Mouse (Mus musculus) hindbrain, postnatal 0 days (tissue): ENCODE results near the gene Bsn. TPM values are rescaled to one million over a fixed set of nuclear protein-coding genes. Genes with fewer than 3 reads are reported as not detected.

Experiments used
- ATAC-seq: fragments of 200-750 bp; cut with Nextera tagmentation; 2 replicates; pipeline ENCODE4 v1.8.0; 2017; ENCODE audit warnings: mild to moderate bottlenecking, moderate TSS enrichment, moderate library complexity
- DNase-seq: peaks from one replicate; pipeline ENCODE4 v3.0.0-alpha.2; 2015; ENCODE audit warnings: low spot score
- H3K27ac ChIP-seq: fragments of 300-500 bp; sonication (generic); 2 replicates; pipeline ENCODE4 v1.5.1; 2014; ENCODE audit warnings: mild to moderate bottlenecking
- H3K27me3 ChIP-seq: fragments of 300-500 bp; sonication (generic); 2 replicates; pipeline ENCODE4 v1.6.1; 2014; ENCODE audit warnings: low read length, mixed read lengths; ENCODE audit not compliant: insufficient read depth
- H3K36me3 ChIP-seq: fragments of 300-500 bp; sonication (generic); 2 replicates; pipeline ENCODE4 v1.6.1; 2014; ENCODE audit warnings: low read length, mixed read lengths; ENCODE audit not compliant: insufficient read depth
- H3K4me1 ChIP-seq: fragments of 300-500 bp; sonication (generic); 2 replicates; pipeline ENCODE4 v1.6.1; 2014; ENCODE audit warnings: antibody characterized with exemption, low read length, mixed read lengths; ENCODE audit not compliant: insufficient read depth
- H3K4me2 ChIP-seq: fragments of 300-500 bp; sonication (generic); 2 replicates; pipeline ENCODE4 v1.6.1; 2014; ENCODE audit warnings: low read depth, mild to moderate bottlenecking, low read length, moderate library complexity, mixed read lengths
- H3K4me3 ChIP-seq: fragments of 300-500 bp; sonication (generic); 2 replicates; pipeline ENCODE4 v1.5.1; 2014; ENCODE audit warnings: low read length
- H3K9ac ChIP-seq: fragments of 300-500 bp; sonication (generic); replicated peaks from 2 replicates; pipeline ENCODE4 v1.6.1; 2014; ENCODE audit warnings: mild to moderate bottlenecking, low read length, moderate library complexity, mixed read lengths
- H3K9me3 ChIP-seq: fragments of 300-500 bp; sonication (generic); 2 replicates; pipeline ENCODE4 v1.6.1; 2016; ENCODE audit warnings: low read length, mixed read lengths
- CTCF ChIP-seq: IDR thresholded peaks from 2 replicates; pipeline ENCODE4 v1.5.1; 2016; ENCODE audit warnings: antibody characterized with exemption, control low read depth, low read depth
- WGBS: fragments of 180-500 bp; shearing (Covaris S2); extraction: QIAGEN DNeasy Blood & Tissue Kit; methylation state at CpG from one replicate; pipeline ENCODE4 v1.1.7; 2014; 5-methylcytosine and 5-hydroxymethylcytosine counted together
- polyA plus RNA-seq: library from polyadenylated mRNA; unstranded; fragments of >200 nt; fragmentation: Nextera tagmentation; extraction: Ambion mirVana; gene quantifications from 2 replicates; pipeline ENCODE4 v1.2.1, GENCODE M21; 2015
- total RNA-seq: library from RNA; depleted of rRNA; stranded (reverse); fragments of >200 nt; gene quantifications from 2 replicates; pipeline ENCODE4 v1.2.3, GENCODE M21; 2014

Bsn gene
- total and polyA plus RNA-seq, 2 experiments from 2014 or later = 7.4 to 53.9 TPM

DNA sequence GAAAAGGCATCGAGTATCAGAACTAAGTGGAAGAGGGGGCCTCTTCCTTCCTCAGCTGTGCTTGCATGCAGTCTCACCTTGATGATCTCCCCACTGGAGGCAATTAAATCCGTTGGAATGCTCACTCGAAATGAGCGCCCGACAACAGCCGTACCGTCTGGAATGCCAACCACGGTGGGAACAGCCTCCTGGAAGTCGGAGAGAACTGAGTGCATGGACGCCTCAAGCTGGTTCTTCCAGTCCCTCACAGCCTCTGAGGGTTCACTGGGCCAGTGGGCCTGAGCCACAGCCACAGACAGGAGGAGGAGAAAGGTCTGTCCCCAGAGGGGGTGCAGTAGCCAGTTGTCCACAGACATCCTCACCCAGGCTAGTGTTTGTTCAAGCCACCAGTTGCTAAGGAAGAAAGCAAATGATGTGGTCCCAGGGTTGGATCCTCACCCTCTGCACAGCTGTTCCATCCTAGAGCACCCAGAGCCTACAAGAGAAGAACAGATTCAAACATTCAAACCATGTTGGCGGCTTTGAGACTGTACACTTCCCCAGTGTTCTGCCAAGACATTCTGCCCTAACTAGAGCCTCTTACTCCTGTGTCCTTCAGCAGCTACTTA is 27.9 kb upstream of the Bsn start:
- ATAC-seq = no peak
- no peak overlapping the region for H3K9ac ChIP-seq
- DNase-seq = no peak
- no peak for TF ChIP-seq CTCF
- H3K4me1 ChIP-seq = peaks cover 1% of the 10 kb centered on the region; the same call in 1 of the 2 replicates
- no peak overlapping the region for H3K4me3 ChIP-seq
- no peaks in the 10 kb centered on the region; the same call in 1 of the 2 replicates for H3K36me3 ChIP-seq
- no peak overlapping the region for H3K4me2 ChIP-seq
- no peaks in the 10 kb centered on the region for H3K9me3 ChIP-seq
- WGBS = 66% methylated on average over 11 of the region's 11 CpGs
- H3K27ac ChIP-seq = no peak overlapping the region
- no peaks in the 10 kb centered on the region for H3K27me3 ChIP-seq

DNA sequence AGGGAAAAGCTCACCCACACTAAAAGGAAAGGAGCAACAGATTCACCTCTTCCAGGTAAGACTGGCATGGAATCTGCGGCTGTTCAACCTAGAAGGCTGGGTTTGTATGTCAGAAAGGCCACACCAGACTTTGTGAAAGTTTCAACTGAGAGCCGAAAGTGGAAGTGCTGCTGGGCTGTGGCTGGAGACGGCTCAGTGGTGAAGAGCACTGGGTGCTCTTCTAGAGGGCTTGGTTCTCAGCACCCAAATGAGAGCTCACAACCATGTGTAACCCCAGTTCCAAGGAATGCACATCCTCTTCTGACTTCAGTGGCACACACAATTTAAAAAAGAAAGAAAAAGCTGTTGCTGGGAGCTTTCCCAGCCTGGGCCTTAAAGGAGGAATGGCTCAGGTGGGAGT is 27.2 kb upstream of the Bsn start:
- TF ChIP-seq CTCF = no peak
- no peak overlapping the region for H3K4me3 ChIP-seq
- no peak overlapping the region for H3K4me2 ChIP-seq
- DNase-seq (no peak), ATAC-seq (no peak)
- 96% methylated on average over 3 of the region's 3 CpGs for WGBS
- peaks cover 3% of the 10 kb centered on the region; the same call in 1 of the 2 replicates for H3K4me1 ChIP-seq
- no peaks in the 10 kb centered on the region for H3K9me3 ChIP-seq
- no peaks in the 10 kb centered on the region; the same call in 1 of the 2 replicates for H3K36me3 ChIP-seq
- H3K27me3 ChIP-seq = no peaks in the 10 kb centered on the region
- H3K9ac ChIP-seq = no peak overlapping the region
- H3K27ac ChIP-seq = no peak overlapping the region

DNA sequence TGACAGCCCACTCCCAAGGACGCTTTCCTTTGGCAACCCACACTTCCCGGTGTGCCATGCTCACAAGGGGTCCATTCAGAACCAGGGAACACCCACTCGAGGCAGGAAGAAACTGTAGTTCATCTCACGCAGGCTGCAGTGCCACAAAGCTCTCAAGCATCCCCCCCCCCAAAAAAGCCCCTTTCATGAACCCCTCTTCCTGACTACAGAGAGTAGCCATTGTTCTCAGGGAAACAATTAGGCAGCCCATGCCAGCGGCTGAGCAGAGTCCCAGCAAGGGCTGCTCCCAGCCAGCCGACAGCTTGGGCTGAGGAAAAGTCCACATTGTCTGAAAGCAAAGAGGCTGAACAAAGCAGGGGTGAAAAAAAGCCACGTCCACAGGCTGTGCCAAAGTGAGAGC is 22.9 kb upstream of the Bsn start:
- no peaks in the 10 kb centered on the region for H3K9me3 ChIP-seq
- H3K27ac ChIP-seq = peak overlapping the region; percentile 42
- H3K36me3 ChIP-seq = peaks cover 13% of the 10 kb centered on the region
- H3K9ac ChIP-seq = 0 out of 2 replicates have a peak overlapping the region, but pooled peaks have one; percentile 10
- H3K4me2 ChIP-seq = no peak overlapping the region
- H3K4me3 ChIP-seq = no peak overlapping the region
- DNase-seq (peak; percentile 56), ATAC-seq (peak; percentile 76; the same call in 1 of the 2 replicates)
- H3K4me1 ChIP-seq = peaks cover 3% of the 10 kb centered on the region; the same call in 1 of the 2 replicates
- WGBS = 10% methylated on average over 7 of the region's 7 CpGs
- no peak for TF ChIP-seq CTCF
- H3K27me3 ChIP-seq = no peaks in the 10 kb centered on the region

DNA sequence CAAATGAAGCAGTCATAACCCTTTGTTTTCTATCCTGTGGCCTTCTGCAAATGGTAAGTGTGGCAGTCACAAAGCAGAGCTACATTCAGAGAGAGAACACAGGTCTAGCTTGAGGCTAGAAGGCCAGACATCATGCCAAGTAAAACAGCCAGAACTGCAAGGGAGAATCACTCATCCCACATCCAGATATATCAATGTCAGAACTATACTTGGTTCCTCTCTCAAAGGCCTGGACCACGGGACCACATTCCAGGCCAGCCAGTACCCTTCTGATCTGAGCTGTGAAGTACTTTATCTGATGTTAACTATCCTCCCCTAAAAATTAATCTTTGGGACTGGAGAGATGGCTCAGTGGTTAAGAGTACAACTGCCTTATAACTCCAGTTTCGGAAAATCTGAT is 22.2 kb upstream of the Bsn start:
- 0 out of 2 replicates have a peak overlapping the region, but pooled peaks have one; percentile 2 for H3K27ac ChIP-seq
- DNase-seq = no peak
- 61% methylated on average over 2 of the region's 2 CpGs for WGBS
- H3K4me1 ChIP-seq = peaks cover 3% of the 10 kb centered on the region; the same call in 1 of the 2 replicates
- no peak overlapping the region for H3K4me3 ChIP-seq
- no peak for TF ChIP-seq CTCF
- ATAC-seq = no peak
- H3K36me3 ChIP-seq = peaks cover 20% of the 10 kb centered on the region
- no peaks in the 10 kb centered on the region for H3K27me3 ChIP-seq
- no peak overlapping the region for H3K9ac ChIP-seq
- H3K9me3 ChIP-seq = no peaks in the 10 kb centered on the region
- H3K4me2 ChIP-seq = no peak overlapping the region

DNA sequence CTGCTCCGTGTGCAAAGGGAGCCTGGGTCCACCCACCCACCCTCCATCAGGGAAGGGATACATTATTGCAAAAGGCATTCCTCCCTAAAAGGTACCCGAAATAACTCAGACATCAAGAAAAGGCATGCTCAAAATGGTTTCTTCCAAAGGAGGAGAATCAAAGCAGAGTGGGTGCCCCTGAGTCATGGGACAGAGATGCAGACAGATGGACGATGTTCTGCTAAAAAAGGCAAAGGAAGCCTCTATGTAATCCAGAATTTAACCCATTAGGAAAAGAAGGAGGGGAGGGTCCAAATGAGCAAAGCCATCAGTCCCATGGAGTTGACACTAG is 15.4 kb upstream of the Bsn start:
- no peak for ATAC-seq
- 58% methylated on average over 3 of the region's 3 CpGs for WGBS
- no peak for TF ChIP-seq CTCF

DNA sequence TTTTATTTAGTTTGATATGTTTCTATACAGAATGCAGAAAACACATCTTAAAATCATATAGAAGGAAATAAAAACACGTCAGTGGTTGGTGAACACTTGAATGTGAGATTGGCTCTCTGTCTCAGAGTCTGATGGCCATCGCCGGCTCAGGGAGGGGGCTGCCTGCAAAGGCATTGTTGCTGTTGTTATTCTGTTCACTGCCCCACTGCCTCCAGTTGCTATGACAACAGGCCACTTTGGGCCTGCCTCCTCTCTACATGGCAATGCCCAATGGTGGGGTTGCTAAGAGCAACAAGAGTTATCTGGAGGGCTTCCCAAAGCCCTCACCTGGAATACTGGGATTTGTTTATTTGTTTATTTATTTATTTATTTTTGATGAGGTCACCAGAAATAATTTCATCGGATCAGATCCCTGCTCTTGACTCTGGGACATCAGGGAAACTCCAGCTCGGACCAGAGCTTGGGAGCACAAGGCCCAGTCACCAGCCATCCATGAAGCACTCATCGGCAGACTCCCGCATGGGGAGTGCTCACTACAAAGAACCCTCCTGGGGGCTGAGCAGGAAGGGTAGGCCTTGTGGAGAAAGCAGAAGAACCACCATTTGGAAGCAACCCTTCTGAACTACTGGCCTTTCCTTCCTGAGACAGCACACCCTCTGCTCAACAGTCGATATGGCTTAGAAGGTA is 14.8 kb upstream of the Bsn start:
- Histone ChIP-seq H3K9ac (no peak overlapping the region), H3K4me2 (no peak overlapping the region), H3K27ac (peak overlapping the region; percentile 74), H3K27me3 (no peaks in the 10 kb centered on the region), H3K4me1 (peaks cover 6% of the 10 kb centered on the region), H3K9me3 (no peaks in the 10 kb centered on the region), H3K4me3 (no peak overlapping the region), H3K36me3 (peaks cover 25% of the 10 kb centered on the region)
- 21% methylated on average over 8 of the region's 8 CpGs for WGBS
- TF ChIP-seq CTCF = no peak
- ATAC-seq (peak; percentile 53), DNase-seq (peak; percentile 78)

More for the DNA sequence above, 15.4 kb upstream of the Bsn start:
- Histone ChIP-seq H3K27me3 (no peaks in the 10 kb centered on the region), H3K36me3 (peaks cover 25% of the 10 kb centered on the region), H3K4me3 (no peak overlapping the region), H3K9ac (no peak overlapping the region), H3K4me1 (peaks cover 6% of the 10 kb centered on the region), H3K27ac (peak overlapping the region; percentile 74), H3K9me3 (no peaks in the 10 kb centered on the region), H3K4me2 (no peak overlapping the region)
- no peak for DNase-seq

DNA sequence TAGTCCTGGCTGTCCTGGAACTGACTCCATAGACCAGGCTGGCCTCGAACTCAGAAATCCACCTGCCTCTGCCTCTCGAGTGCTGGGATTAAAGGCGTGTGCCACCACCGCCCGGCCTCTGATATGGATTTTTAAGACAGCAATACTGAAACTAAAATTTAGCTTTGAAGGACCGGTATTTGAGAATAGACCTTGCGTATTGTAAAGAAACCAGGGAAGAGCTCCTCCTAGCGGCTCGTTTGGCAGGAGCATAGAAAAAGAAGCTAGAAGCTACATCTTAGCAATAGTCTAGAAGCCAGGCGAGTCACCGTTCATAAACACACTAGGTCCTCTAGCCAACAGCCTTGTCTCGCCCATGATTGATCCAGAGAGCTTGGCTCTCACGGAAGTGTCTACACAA is 12.8 kb upstream of the Bsn start:
- Histone ChIP-seq H3K9ac (no peak overlapping the region), H3K4me2 (no peak overlapping the region), H3K9me3 (no peaks in the 10 kb centered on the region), H3K4me3 (no peak overlapping the region), H3K27ac (no peak overlapping the region), H3K36me3 (peaks cover 11% of the 10 kb centered on the region; the same call in 1 of the 2 replicates), H3K27me3 (no peaks in the 10 kb centered on the region), H3K4me1 (peaks cover 6% of the 10 kb centered on the region)
- WGBS = 40% methylated on average over 13 of the region's 13 CpGs
- peak; percentile 73 for TF ChIP-seq CTCF
- ATAC-seq (no peak), DNase-seq (peak; percentile 88)
